Mouse (Mus musculus): ENCODE measurements at regions not wholly inside any gene's neighbourhood (a gene's known extent, or its start where the extent isn't known, plus 50 kb on each side); places are given as distances from the start of the nearest gene placed in this dataset.

DNA sequence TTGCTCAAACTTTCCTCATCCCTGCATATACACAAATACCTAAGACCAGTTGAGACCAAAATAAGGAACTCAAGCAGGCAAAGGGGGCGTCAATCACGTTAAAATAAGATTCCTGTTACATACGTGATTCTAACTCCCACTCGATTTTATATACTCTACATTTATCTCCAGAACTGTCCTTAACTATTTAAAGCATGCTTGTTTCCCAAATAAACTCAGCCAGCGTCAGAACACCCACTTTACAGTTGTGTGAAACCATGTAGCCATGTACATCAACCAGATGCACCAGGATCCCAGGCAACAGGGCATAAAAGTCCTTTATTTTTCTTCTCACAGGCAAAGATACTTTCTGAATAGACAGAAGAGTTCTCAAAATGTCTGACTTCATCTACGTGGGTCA lies 61.5 kb downstream of the Ccna1 start:
- DNase-seq: no peak

DNA sequence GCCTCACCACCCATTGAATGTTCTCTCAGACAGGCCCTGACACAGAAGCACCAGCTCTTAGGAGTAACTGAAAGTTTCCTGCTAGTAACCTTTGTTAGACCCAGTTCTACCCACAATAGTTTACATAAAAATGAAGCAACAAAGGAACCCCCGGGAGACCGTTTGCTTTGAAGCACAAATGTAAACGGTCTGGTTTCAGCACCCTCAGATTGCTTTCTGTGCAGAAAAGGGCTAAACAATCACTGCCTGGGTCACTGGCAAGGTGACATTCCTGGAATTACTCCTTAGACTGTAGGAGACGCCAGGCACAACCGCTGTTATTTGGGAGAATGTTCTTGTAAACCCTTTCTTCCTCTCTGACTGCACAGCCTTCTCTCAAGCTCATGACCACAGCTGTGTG lies 65.2 kb downstream of the Ccna1 start:
- peak in 1 of 2 experiments; percentile 14 for DNase-seq

DNA sequence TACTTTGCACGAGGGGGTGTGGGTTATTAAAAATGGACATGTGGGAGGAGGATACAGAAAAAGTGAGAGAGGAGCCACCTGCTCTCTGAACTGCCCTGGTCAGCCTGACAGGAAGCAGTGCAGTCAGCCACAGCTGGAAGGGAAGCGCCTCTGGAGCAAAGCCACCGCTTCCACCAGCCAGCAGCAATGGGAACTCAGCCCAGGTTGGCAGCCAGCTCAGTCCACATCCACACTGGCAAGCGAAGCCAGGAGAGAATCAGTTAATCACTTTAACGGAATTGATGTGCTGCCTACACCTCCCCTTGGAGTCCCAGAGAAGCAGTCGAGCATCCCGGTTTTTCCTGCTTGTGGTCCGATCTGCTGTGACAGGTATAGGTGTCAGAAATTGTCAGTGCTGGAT lies 65.9 kb downstream of the Ccna1 start:
- DNase-seq: peak; percentile 61 to 70

DNA sequence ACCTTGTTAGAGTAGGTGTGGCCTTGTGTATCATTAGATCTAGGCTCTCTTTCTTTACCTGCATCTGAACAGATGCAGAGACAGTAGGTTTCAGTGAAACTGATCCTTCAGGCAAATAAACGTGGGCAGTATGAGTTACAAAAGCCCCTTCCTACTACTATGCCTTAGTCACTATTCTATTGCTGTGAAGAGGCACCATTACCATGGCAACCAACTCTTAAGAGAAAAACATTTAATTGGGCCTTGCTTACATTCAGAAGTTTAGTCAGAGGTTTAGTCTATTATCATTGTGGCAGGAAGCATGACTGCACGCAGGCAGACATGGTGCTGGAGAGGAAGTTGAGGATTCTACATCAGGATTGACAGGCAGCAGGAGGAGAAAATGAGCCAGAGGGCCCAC lies 65.8 kb upstream of the Sertm1 start:
- no peak for DNase-seq

DNA sequence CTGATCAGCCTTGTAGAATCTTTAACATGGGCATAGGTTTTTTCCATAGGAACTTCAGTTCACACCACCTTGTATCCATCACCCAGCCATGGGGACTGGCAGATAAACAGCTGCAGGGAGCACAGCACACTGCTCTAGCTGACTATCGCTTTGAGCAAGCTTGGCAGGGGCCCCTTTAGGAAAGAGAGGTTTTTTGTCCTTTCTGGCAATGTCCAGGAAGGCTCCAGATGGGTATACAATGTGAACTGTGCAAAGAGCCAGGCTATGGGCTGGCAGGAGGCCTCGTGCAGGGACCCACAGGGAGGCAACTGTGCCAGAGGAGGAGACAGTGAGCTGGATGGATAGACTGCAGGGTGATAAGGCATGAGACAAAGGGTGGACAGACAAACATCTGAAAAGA lies 64.6 kb upstream of the Sertm1 start:
- DNase-seq: no peak

DNA sequence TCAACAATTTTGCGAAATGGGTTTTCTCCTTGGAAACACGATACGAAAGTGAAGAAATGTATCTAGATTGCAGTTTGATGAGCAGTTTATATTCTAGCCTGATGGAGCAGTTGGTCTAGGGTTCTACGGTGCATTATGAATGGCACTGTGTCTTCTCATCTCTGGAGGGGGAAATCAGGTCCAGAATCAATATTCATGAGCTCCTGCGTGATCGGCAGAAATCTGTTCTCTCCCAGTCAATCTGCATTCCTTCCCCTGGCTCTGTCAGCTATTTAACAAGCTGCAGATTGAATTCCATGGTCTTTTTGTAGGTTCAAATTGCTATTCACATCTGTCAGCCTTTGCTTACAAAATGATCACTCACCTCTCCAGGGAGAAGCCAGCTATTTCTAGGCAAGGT lies 49.8 kb upstream of the Sertm1 start:
- no peak for DNase-seq

Measured in kidney, postnatal 4 days (tissue).